Mouse (Mus musculus): ENCODE measurements at regions not wholly inside any gene's neighbourhood (a gene's known extent, or its start where the extent isn't known, plus 50 kb on each side); places are given as distances from the start of the nearest gene placed in this dataset.

DNA sequence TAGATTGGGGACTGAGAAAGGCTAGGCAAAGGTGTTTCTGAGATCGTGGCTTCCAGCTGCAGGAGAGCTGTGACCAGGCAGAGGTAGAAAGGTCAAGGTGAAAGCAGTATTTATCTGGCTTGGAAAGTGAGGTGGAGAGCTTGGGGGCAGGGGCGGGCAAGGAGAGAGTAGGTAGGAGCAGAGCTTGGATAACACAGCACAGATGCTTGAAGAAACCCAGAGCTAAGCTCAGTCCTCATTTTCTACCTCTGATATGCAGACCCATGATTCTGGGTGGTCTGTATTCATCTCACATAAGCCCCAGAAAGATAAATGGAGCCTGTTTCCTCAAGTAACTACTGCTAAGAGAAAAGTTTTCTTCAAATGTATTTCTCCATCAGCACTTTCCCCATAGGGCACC is 375.3 kb downstream of the Mllt3 start:
- Histone ChIP-seq H3K27ac (ENCODE audit: low read depth, low read length) (no peak overlapping the region), H3K9me3 (ENCODE audit: control insufficient read depth, low read length) (no peaks in the 10 kb centered on the region), H3K4me3 (ENCODE audit: low read length) (no peak overlapping the region), H3K9ac (ENCODE audit: low read depth, low read length) (no peak overlapping the region), H3K4me1 (ENCODE audit: control insufficient read depth, insufficient read depth, low read length) (peaks cover 16% of the 10 kb centered on the region), H3K4me2 (replicated peaks; ENCODE audit: low read depth, low read length) (no peak overlapping the region), H3K36me3 (ENCODE audit: control insufficient read depth, insufficient read depth, low read length) (no peaks in the 10 kb centered on the region), H3K27me3 (ENCODE audit: control insufficient read depth, insufficient read depth, low read length) (0 out of 2 replicates have a peak, but pooled peaks cover 3% of the 10 kb centered on the region)
- 0 out of 2 replicates have a peak, but pooled peaks have one; percentile 34 for ATAC-seq (ENCODE audit: low FRiP score, low TSS enrichment)
- WGBS = 15% methylated on average over 2 of the region's 2 CpGs

DNA sequence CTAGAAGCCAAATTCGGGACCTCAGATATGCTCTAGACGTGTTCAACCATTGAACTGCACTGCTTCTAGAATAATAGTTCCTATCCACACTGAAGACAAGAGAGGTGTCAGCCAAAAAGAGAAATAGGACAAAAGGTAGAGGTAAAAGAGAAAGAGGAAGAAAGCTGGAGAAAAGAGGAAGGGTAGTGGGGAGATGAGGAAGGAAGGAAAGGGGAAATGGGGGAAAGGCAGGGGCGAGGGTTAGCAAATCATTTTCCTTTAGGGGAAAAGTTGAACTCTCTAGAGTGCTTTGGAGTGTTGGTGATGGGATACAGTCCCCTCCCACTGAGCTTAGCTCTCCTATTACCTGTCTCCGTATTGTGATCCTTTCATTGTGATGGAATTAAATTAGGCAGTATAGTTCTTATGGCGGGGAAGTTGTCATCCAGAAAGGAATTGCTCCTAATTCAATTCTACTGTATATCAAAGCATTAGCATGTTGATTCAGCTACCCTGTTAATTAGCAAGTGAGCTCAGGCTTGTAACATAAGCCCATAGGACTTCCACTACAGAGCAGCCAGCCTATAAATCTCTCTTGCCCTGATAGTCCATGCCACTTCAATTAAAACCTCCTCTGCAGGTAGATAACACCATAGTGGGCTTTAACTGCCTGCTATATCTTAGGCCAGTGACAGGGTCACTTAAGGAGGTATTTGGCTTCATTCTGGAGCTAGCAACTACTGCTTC is 379.6 kb downstream of the Mllt3 start:
- no peaks in the 10 kb centered on the region for H3K36me3 ChIP-seq (ENCODE audit: control insufficient read depth, insufficient read depth, low read length)
- H3K9ac ChIP-seq (ENCODE audit: low read depth, low read length) = no peak overlapping the region
- no peak overlapping the region for H3K4me3 ChIP-seq (ENCODE audit: low read length)
- H3K4me1 ChIP-seq (ENCODE audit: control insufficient read depth, insufficient read depth, low read length) = peaks cover 15% of the 10 kb centered on the region
- H3K27ac ChIP-seq (ENCODE audit: low read depth, low read length) = no peak overlapping the region
- peak; percentile 87 for ATAC-seq (ENCODE audit: low FRiP score, low TSS enrichment)
- 41% methylated on average over 5 of the region's 5 CpGs for WGBS
- peaks cover 10% of the 10 kb centered on the region; the same call in 1 of the 2 replicates for H3K27me3 ChIP-seq (ENCODE audit: control insufficient read depth, insufficient read depth, low read length)
- no peak overlapping the region for H3K4me2 ChIP-seq (replicated peaks; ENCODE audit: low read depth, low read length)
- no peaks in the 10 kb centered on the region for H3K9me3 ChIP-seq (ENCODE audit: control insufficient read depth, low read length)

DNA sequence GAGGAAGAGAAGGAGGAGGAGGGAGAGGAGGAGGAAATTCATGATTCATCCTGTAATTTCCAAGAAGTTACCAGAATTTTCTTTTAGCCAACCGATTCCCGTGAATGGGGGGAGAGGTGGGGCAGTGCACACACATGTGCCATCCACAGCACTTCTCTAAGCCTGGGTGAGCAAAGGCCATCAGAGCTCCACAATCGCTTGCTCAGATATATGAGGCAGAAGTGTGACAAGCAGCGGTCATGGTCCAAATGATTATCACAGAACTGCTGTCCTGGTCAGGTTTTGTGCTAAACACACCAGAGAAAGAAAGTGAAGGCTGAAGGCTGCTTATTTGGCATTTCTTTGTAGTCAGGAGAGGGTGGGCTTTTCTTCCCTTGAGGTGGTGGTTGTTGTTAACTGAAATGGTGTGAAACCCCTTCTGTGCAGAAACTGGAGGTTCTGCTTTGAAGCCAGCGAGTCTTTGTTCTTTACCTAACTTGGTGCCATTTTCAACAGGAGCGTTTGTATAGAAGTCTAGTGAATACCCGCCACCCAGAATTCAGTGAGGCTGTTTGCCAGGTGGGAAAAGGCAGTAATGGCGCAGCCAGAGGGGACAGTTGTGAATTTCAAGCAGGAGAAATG is 380.7 kb downstream of the Mllt3 start:
- no peak overlapping the region for H3K4me3 ChIP-seq (ENCODE audit: low read length)
- no peaks in the 10 kb centered on the region for H3K9me3 ChIP-seq (ENCODE audit: control insufficient read depth, low read length)
- no peak for ATAC-seq (ENCODE audit: low FRiP score, low TSS enrichment)
- no peak overlapping the region for H3K4me2 ChIP-seq (replicated peaks; ENCODE audit: low read depth, low read length)
- H3K36me3 ChIP-seq (ENCODE audit: control insufficient read depth, insufficient read depth, low read length) = no peaks in the 10 kb centered on the region
- peaks cover 8% of the 10 kb centered on the region; the same call in 1 of the 2 replicates for H3K4me1 ChIP-seq (ENCODE audit: control insufficient read depth, insufficient read depth, low read length)
- H3K27ac ChIP-seq (ENCODE audit: low read depth, low read length) = no peak overlapping the region
- no peak overlapping the region for H3K9ac ChIP-seq (ENCODE audit: low read depth, low read length)
- 27% methylated on average over 8 of the region's 8 CpGs for WGBS
- H3K27me3 ChIP-seq (ENCODE audit: control insufficient read depth, insufficient read depth, low read length) = peaks cover 10% of the 10 kb centered on the region; the same call in 1 of the 2 replicates

DNA sequence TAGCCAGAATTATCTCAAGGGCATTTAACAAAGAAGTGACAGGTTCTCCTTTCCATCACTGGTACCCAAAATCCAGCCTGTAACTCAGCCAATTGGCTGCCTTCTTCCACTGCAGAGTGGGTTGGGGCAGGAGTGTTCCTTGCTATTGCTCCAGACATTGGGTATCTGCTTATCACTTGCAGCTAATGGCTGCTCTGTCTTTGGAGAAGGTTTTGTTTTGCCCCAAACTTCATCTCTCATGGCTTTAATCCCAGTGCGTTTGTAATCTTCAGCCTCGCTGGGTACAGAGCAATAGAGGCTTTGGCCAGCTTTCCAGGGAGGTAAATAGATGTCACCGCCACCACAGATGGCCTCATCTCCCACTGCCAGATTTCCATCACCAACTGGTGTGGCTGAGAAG is 381.9 kb downstream of the Mllt3 start:
- Histone ChIP-seq H3K4me1 (ENCODE audit: control insufficient read depth, insufficient read depth, low read length) (peaks cover 8% of the 10 kb centered on the region; the same call in 1 of the 2 replicates), H3K4me3 (ENCODE audit: low read length) (no peak overlapping the region), H3K9me3 (ENCODE audit: control insufficient read depth, low read length) (no peaks in the 10 kb centered on the region), H3K4me2 (replicated peaks; ENCODE audit: low read depth, low read length) (no peak overlapping the region), H3K27me3 (ENCODE audit: control insufficient read depth, insufficient read depth, low read length) (peaks cover 10% of the 10 kb centered on the region; the same call in 1 of the 2 replicates), H3K36me3 (ENCODE audit: control insufficient read depth, insufficient read depth, low read length) (no peaks in the 10 kb centered on the region), H3K9ac (ENCODE audit: low read depth, low read length) (no peak overlapping the region), H3K27ac (ENCODE audit: low read depth, low read length) (no peak overlapping the region)
- no peak for ATAC-seq (ENCODE audit: low FRiP score, low TSS enrichment)
- 83% methylated on average over 3 of the region's 3 CpGs for WGBS

- H3K9ac ChIP-seq (ENCODE audit: low read depth, low read length) = no peak overlapping the region
- H3K4me2 ChIP-seq (replicated peaks; ENCODE audit: low read depth, low read length) = no peak overlapping the region
- H3K9me3 ChIP-seq (ENCODE audit: control insufficient read depth, low read length) = no peaks in the 10 kb centered on the region
- H3K36me3 ChIP-seq (ENCODE audit: control insufficient read depth, insufficient read depth, low read length) = no peaks in the 10 kb centered on the region
- H3K4me3 ChIP-seq (ENCODE audit: low read length) = no peak overlapping the region
- peaks cover 10% of the 10 kb centered on the region; the same call in 1 of the 2 replicates for H3K27me3 ChIP-seq (ENCODE audit: control insufficient read depth, insufficient read depth, low read length)
- 60% methylated on average over 6 of the region's 6 CpGs for WGBS
- no peak overlapping the region for H3K27ac ChIP-seq (ENCODE audit: low read depth, low read length)
- H3K4me1 ChIP-seq (ENCODE audit: control insufficient read depth, insufficient read depth, low read length) = peaks cover 8% of the 10 kb centered on the region; the same call in 1 of the 2 replicates
- no peak for ATAC-seq (ENCODE audit: low FRiP score, low TSS enrichment)
Observed at GRCm38 (mm10) chr4:87650837-87651236, 382.3 kb downstream of the Mllt3 start.

DNA sequence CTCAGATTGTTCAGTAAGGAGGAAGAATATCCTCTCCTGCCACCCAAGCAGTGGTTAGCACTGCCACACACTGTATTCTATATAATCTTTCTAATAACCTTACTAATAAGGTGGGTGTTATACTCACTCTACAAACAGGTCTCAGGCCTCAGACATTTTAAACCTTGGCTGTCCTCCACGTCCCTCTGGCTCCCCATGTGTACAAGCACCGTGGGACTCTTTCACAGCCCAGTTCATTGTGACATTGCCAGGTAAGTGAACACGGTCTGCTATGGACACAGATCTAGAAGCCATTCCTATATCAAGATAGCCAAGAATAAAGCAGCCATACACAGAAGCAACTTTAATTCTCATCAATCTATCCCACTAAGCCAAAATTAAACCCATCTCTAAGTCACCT is 382.8 kb downstream of the Mllt3 start:
- 85% methylated on average over 3 of the region's 3 CpGs for WGBS

DNA sequence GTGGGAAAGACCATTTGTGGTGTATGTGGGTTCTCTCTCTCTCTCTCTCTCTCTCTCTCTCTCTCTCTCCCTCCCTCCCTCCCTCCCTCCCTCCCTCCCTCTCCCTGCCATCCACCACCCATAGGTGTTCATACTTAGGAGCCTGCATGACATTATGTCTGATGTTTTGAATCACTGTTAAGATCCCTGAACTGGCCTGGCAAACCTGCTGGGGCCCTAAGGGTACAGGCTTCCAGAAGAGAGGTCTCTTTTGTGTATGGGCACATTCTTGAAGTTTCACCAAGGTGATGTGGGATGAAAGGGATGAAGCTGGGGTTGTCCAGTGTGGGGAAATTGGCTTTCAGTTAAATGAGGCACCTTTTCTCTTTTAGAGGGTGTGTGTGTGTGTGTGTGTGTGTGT is 384.2 kb downstream of the Mllt3 start:
- no peak overlapping the region for H3K27ac ChIP-seq (ENCODE audit: low read depth, low read length)
- peaks cover 10% of the 10 kb centered on the region; the same call in 1 of the 2 replicates for H3K27me3 ChIP-seq (ENCODE audit: control insufficient read depth, insufficient read depth, low read length)
- H3K4me1 ChIP-seq (ENCODE audit: control insufficient read depth, insufficient read depth, low read length) = peaks cover 8% of the 10 kb centered on the region; the same call in 1 of the 2 replicates
- no peaks in the 10 kb centered on the region for H3K36me3 ChIP-seq (ENCODE audit: control insufficient read depth, insufficient read depth, low read length)
- no peak overlapping the region for H3K9ac ChIP-seq (ENCODE audit: low read depth, low read length)
- peak overlapping the region; percentile 47 for H3K4me2 ChIP-seq (replicated peaks; ENCODE audit: low read depth, low read length)
- H3K9me3 ChIP-seq (ENCODE audit: control insufficient read depth, low read length) = no peaks in the 10 kb centered on the region
- no peak for ATAC-seq (ENCODE audit: low FRiP score, low TSS enrichment)
- no peak overlapping the region for H3K4me3 ChIP-seq (ENCODE audit: low read length)

More for the DNA sequence above, 382.8 kb downstream of the Mllt3 start:
- Histone ChIP-seq H3K4me2 (replicated peaks; ENCODE audit: low read depth, low read length) (no peak overlapping the region), H3K36me3 (ENCODE audit: control insufficient read depth, insufficient read depth, low read length) (no peaks in the 10 kb centered on the region), H3K4me1 (ENCODE audit: control insufficient read depth, insufficient read depth, low read length) (peaks cover 8% of the 10 kb centered on the region; the same call in 1 of the 2 replicates), H3K4me3 (ENCODE audit: low read length) (no peak overlapping the region), H3K27ac (ENCODE audit: low read depth, low read length) (no peak overlapping the region), H3K9me3 (ENCODE audit: control insufficient read depth, low read length) (no peaks in the 10 kb centered on the region), H3K27me3 (ENCODE audit: control insufficient read depth, insufficient read depth, low read length) (peaks cover 10% of the 10 kb centered on the region; the same call in 1 of the 2 replicates), H3K9ac (ENCODE audit: low read depth, low read length) (no peak overlapping the region)
- no peak for ATAC-seq (ENCODE audit: low FRiP score, low TSS enrichment)

DNA sequence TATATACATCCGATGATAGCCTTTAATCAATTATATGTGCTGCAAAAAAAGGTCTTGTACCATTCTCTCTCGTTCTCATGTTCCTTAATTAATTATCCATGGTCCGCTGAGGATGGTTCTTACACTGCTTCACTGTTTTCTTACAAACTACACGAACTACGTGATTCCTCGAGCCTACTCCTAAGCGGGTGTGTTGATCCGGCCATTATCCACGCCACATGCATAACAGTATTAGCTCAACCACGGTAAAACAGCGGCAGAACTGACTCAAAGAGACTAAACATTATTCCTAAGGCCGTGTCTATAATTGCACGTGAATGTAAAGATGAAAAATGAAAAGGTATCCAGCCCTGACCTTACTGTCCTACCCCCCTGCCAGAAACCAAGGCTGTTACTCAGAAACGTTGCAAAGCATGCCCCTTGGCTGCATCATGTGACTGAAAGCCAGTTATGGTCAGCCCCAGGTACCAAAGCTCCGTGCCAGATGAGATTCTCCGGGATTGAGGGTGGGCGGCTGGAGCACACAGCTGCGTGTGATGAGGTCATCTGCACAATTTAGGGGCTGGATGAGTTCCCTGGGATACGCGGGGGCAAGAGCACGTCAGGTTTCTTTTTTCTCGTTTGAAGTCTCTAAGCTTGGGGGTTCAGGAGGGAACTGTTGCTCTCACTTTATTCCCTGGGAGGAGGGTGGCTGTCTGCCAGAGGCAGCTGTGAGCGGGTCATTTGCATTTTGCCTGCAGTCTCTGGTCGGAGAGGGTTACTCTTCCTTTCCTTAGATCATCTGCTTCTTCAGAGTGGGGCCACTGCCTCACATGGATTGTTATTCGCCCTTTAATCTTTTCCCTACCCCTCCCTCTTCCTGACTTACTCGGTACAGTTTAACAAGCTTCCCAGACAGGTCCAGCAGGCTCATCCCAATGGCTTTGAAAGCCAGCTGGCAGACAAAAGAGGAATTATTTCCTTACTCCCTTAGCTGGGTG is 384.9 kb downstream of the Mllt3 start:
- Histone ChIP-seq H3K9ac (ENCODE audit: low read depth, low read length) (no peak overlapping the region), H3K4me1 (ENCODE audit: control insufficient read depth, insufficient read depth, low read length) (peaks cover 8% of the 10 kb centered on the region; the same call in 1 of the 2 replicates), H3K4me3 (ENCODE audit: low read length) (peak overlapping the region; percentile 15; the same call in 1 of the 2 replicates), H3K27me3 (ENCODE audit: control insufficient read depth, insufficient read depth, low read length) (peaks cover 7% of the 10 kb centered on the region; the same call in 1 of the 2 replicates), H3K27ac (ENCODE audit: low read depth, low read length) (no peak overlapping the region), H3K36me3 (ENCODE audit: control insufficient read depth, insufficient read depth, low read length) (no peaks in the 10 kb centered on the region), H3K4me2 (replicated peaks; ENCODE audit: low read depth, low read length) (peak overlapping the region; percentile 47), H3K9me3 (ENCODE audit: control insufficient read depth, low read length) (no peaks in the 10 kb centered on the region)
- 8% methylated on average over 26 of the region's 26 CpGs for WGBS
- ATAC-seq (ENCODE audit: low FRiP score, low TSS enrichment) = peak; percentile 82
